Mouse (Mus musculus) heart, adult 2 months (tissue): ENCODE measurements around the gene Vstm4.

Source experiments
- EP300 ChIP-seq: fragments of 200-500 bp; IDR thresholded peaks from 2 replicates; pipeline ENCODE4 v1.6.1; 2011; ENCODE audit warnings: low read depth, low read length, control low read depth; ENCODE audit not compliant: insufficient read depth
- POLR2A ChIP-seq: fragments of 200-500 bp; IDR thresholded peaks from 2 replicates; pipeline ENCODE4 v1.6.1; 2011; ENCODE audit warnings: mild to moderate bottlenecking, low read depth, low read length, control low read depth; ENCODE audit not compliant: insufficient read depth

- TF ChIP-seq POLR2A (no peak), EP300 (no peak)
Observed at GRCm38 (mm10) chr14:32835596-32835995, 21.0 kb upstream of the Vstm4 start.
